Mouse (Mus musculus): ENCODE measurements around the gene Thpo.

DNA sequence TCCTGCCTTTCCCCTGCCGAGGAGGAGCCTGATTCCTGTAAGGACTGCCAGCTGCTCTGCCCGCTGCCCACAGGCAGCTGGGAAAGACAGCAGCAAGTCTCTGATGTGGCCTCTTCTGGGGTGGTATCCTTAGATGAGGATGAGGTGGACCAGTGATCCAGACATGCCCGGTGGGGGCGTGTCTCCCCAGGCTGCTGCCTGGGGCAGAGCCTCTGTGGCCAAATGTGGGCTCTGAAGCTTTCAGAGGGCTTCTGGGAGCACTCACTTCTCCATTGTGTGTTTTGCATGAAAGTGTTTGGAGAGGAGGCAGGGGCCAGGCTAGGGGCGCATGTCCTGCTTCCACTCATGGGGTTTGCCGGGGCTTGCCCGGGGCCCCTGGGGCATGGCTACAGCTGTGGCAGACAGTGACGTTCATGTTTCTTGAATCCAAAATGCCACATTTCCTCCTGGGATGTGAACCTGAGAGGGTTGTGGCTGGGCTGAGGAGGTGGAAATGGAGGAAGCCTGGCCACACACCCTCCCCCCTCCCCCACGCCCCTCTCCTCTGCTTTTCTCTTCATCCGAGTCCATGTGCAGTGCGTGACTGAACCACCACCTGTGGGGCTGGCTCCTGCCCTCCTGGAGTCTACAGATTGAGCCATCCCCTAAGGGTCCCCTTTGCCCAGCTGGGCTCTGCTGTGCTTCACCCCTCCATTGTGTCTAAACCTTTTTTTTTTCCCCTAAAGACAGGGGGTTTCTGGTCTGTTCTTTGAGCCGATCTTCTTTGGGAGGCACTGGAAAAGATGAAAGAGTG, 32.4 kb downstream of the Thpo start:
- TF ChIP-seq EP300 (optimal IDR thresholded peaks at IDR 0.05) (no peak), CTCF (IDR thresholded peaks at IDR 0.05; ENCODE audit: low read depth) (no peak)
